In the genomic region with DNA sequence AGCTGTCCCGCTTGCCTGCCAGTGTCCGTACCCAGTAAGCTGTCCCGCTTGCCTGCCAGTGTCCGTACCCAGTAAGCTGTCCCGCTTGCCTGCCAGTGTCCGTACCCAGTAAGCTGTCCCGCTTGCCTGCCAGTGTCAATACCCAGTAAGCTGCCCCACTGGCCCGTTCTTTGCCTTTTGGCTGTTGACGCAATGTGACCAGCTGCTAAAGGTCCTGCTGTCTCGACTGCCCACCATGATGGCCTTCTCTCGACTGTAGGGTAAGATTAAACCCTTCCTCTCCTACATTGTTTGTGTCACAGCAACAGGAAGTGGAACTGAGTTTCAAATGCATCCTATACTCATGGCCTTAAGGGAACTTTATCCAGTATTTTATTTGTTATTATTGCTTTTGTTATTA, we compare ENCODE assay signal across 3 mouse cellular contexts. TPM values are rescaled to one million over a fixed set of nuclear protein-coding genes. Genes with fewer than 3 reads are reported as not detected.
"Had no signal": no experiment of that assay in that cellular context is flagged by ENCODE, and none has a peak within 500 bp of the region (broad histone marks: within the 10 kb centered on the region; RNA-seq: fewer than 3 reads in every experiment).

No protein-coding gene starts in this region.

RNA-seq across cellular contexts. Expression of gene Tlr1, which starts 51.4 kb away (rescaled TPM):
- total RNA-seq: common myeloid progenitor, adult 5-6 weeks; gastrocnemius, adult 8-10 months had no signal
- polyA plus RNA-seq: erythroblast, embryonic 14.5 days had no signal
